Mouse (Mus musculus) urinary bladder, adult 2 months (tissue): ENCODE data around the gene G6pc. TPM values are rescaled to one million over a fixed set of nuclear protein-coding genes. Genes with fewer than 3 reads are reported as not detected.
A peak's percentile ranks its signal among the peaks of the same experiment; 100 is the strongest.
"Not testable (repeated sequence)": the region's sequence is repeated elsewhere in the genome, so short reads cannot be mapped to it uniquely, and the experiment has no call there.

Source experiments
- DNase-seq: peaks from one replicate; pipeline ENCODE4 v3.0.0; 2022; ENCODE audit warnings: low spot score
- polyA plus RNA-seq: library from polyadenylated mRNA; depleted of rRNA; stranded (reverse); fragments of >200 nt; gene quantifications from 2 replicates; pipeline ENCODE4 v1.2.3, GENCODE M21; 2012

Gene G6pc
- polyA plus RNA-seq, 1 experiment, result not detected

GRCm38 (mm10) chr11:101355916-101356315 lies 11.4 kb upstream of the G6pc start:
- no peak for DNase-seq

- no peak for DNase-seq
Measured at GRCm38 (mm10) chr11:101357505-101358182, 9.7 kb upstream of the G6pc start.

GRCm38 (mm10) chr11:101359776-101360175 lies 7.6 kb upstream of the G6pc start:
- DNase-seq, result no peak

- DNase-seq, result no peak
Measured at GRCm38 (mm10) chr11:101360651-101361113, 6.7 kb upstream of the G6pc start.

- DNase-seq, result no peak
Measured at GRCm38 (mm10) chr11:101364531-101364931, 2.8 kb upstream of the G6pc start.

GRCm38 (mm10) chr11:101370141-101370540 lies 2.8 kb downstream of the G6pc start:
- no peak for DNase-seq

GRCm38 (mm10) chr11:101374421-101374938 lies 7.1 kb downstream of the G6pc start:
- DNase-seq, result no peak

- not testable (repeated sequence) for DNase-seq
Measured at GRCm38 (mm10) chr11:101378196-101378595, 10.8 kb downstream of the G6pc start.

- no peak for DNase-seq
Measured at GRCm38 (mm10) chr11:101378926-101379325, 11.6 kb downstream of the G6pc start.

GRCm38 (mm10) chr11:101381817-101382216 lies 14.5 kb downstream of the G6pc start:
- no peak for DNase-seq

- DNase-seq, result no peak
Measured at GRCm38 (mm10) chr11:101395110-101395509, 27.7 kb downstream of the G6pc start.

- no peak for DNase-seq
Measured at GRCm38 (mm10) chr11:101415306-101415705, 47.9 kb downstream of the G6pc start.

GRCm38 (mm10) chr11:101416433-101417100 lies 49.2 kb downstream of the G6pc start:
- DNase-seq, result no peak

GRCm38 (mm10) chr11:101417101-101417855 lies 49.9 kb downstream of the G6pc start, which contains the start of gene Aarsd1:
Aarsd1 (minus strand) TSS chr11:101417615.
- DNase-seq, result peak; percentile 85

GRCm38 (mm10) chr11:101418991-101419390 lies 51.6 kb downstream of the G6pc start:
- no peak for DNase-seq

GRCm38 (mm10) chr11:101419610-101420009 lies 52.2 kb downstream of the G6pc start:
- no peak for DNase-seq

- DNase-seq, result no peak
Measured at GRCm38 (mm10) chr11:101420148-101420547, 52.8 kb downstream of the G6pc start.

- no peak for DNase-seq
Measured at GRCm38 (mm10) chr11:101424105-101424851, 56.9 kb downstream of the G6pc start, which contains the start of gene Gm27029. Gm27029 (minus strand) TSS chr11:101424796.

- DNase-seq, result peak; percentile 95
Measured at GRCm38 (mm10) chr11:101424925-101425813, 57.8 kb downstream of the G6pc start, which contains the start of the genes Rundc1 and Ptges3l. Rundc1 (plus strand) TSS chr11:101425085. Ptges3l (minus strand) TSS chr11:101425333.

GRCm38 (mm10) chr11:101426165-101426564 lies 58.8 kb downstream of the G6pc start:
- DNase-seq, result no peak
